In genomic region chr11:98412273-98412796, GRCm38 (mm10) we compare ENCODE assay signal across 8 mouse cellular contexts. TPM values are rescaled to one million over a fixed set of nuclear protein-coding genes. Genes with fewer than 3 reads are reported as not detected.
A peak's percentile ranks its signal among the peaks of the same experiment; 100 is the strongest.
DNase-seq lines count a peak whose midpoint lies in the region; ATAC-seq and TF ChIP-seq lines count a peak whose summit lies in the region.

TSS of gene Erbb2 (plus strand) at chr11:98412470.

- no peak for TF ChIP-seq CTCF in thymus, adult 2 months (IDR thresholded peaks at IDR 0.05; ENCODE audit: borderline replicate concordance, control insufficient read depth, extremely low read depth, insufficient read depth, low read length, poor library complexity)
- no peak for TF ChIP-seq CTCF in embryonic fibroblast, embryonic 13.5 days (IDR thresholded peaks at IDR 0.05; ENCODE audit: borderline replicate concordance, insufficient read depth, low read length)

- peaks cover 20% of the 10 kb centered on the region for H3K27me3 ChIP-seq in thymus, adult 2 months (ENCODE audit: control insufficient read depth, insufficient read depth, low read length)
- H3K27me3 ChIP-seq in heart, embryonic 16.5 days (ENCODE audit: control insufficient read depth, insufficient read depth, low read length), result no peaks in the 10 kb centered on the region
- H3K27me3 ChIP-seq in midbrain, embryonic 10.5 days (ENCODE audit: low read depth, poor library complexity, severe bottlenecking), result peaks cover 64% of the 10 kb centered on the region

- no peak for TF ChIP-seq POLR2A in thymus, adult 2 months (IDR thresholded peaks at IDR 0.05; ENCODE audit: control insufficient read depth, extremely low read depth, insufficient read depth, low read length, poor library complexity)
- peak; percentile 98 for TF ChIP-seq POLR2A in embryonic fibroblast, embryonic 13.5 days (IDR thresholded peaks at IDR 0.05; ENCODE audit: low read depth, low read length)

- H3K4me2 ChIP-seq in heart, embryonic 16.5 days (ENCODE audit: low read depth, low read length), result peak within 1 kb of the TSS; percentile 82

- H3K36me3 ChIP-seq in thymus, adult 2 months (ENCODE audit: control insufficient read depth, insufficient read depth, low read length), result no peaks in the 10 kb centered on the region
- no peaks in the 10 kb centered on the region for H3K36me3 ChIP-seq in heart, embryonic 16.5 days (ENCODE audit: control insufficient read depth, insufficient read depth)
- no peaks in the 10 kb centered on the region for H3K36me3 ChIP-seq in midbrain, embryonic 10.5 days

- H3K9ac ChIP-seq in heart, embryonic 16.5 days (ENCODE audit: low read length), result peak within 1 kb of the TSS; percentile 99

- H3K4me1 ChIP-seq in thymus, adult 2 months (replicated peaks; ENCODE audit: control insufficient read depth, insufficient read depth, low read length), result peaks cover 5% of the 10 kb centered on the region; the same call in 1 of the 2 replicates
- 0 out of 2 replicates have a peak, but pooled peaks cover 6% of the 10 kb centered on the region for H3K4me1 ChIP-seq in embryonic fibroblast, embryonic 13.5 days (ENCODE audit: control insufficient read depth, insufficient read depth, low read length)
- H3K4me1 ChIP-seq in heart, embryonic 16.5 days (ENCODE audit: control insufficient read depth, insufficient read depth, low read length), result peaks cover 59% of the 10 kb centered on the region
- H3K4me1 ChIP-seq in midbrain, embryonic 10.5 days, result peaks cover 54% of the 10 kb centered on the region

- peak within 1 kb of the TSS; percentile 21 for H3K4me3 ChIP-seq in thymus, adult 2 months (ENCODE audit: control insufficient read depth, insufficient read depth, low read length)
- peak within 1 kb of the TSS; percentile 91 for H3K4me3 ChIP-seq in embryonic fibroblast, embryonic 13.5 days (ENCODE audit: insufficient read depth, low read length)
- peak within 1 kb of the TSS; percentile 99 for H3K4me3 ChIP-seq in heart, embryonic 16.5 days (ENCODE audit: low read length)
- peak within 1 kb of the TSS; percentile 96 for H3K4me3 ChIP-seq in midbrain, embryonic 10.5 days

- H3K27ac ChIP-seq in thymus, adult 2 months (ENCODE audit: control insufficient read depth, insufficient read depth, low read length), result no peak within 1 kb of the TSS
- H3K27ac ChIP-seq in embryonic fibroblast, embryonic 13.5 days (ENCODE audit: insufficient read depth, low read length), result peak within 1 kb of the TSS; percentile 63
- H3K27ac ChIP-seq in heart, embryonic 16.5 days (ENCODE audit: low read length), result peak within 1 kb of the TSS; percentile 97
- peak within 1 kb of the TSS; percentile 92 for H3K27ac ChIP-seq in midbrain, embryonic 10.5 days (replicated peaks)

- 2% methylated on average over 47 of the region's 49 CpGs for WGBS in thymus, adult 2 months
- WGBS in heart, embryonic 16.5 days, result under 1% methylated on average over 49 of the region's 49 CpGs
- WGBS in midbrain, embryonic 10.5 days, result under 1% methylated on average over 48 of the region's 49 CpGs

- H3K9me3 ChIP-seq in heart, embryonic 16.5 days (replicated peaks; ENCODE audit: control insufficient read depth, low read length), result no peaks in the 10 kb centered on the region
- no peaks in the 10 kb centered on the region for H3K9me3 ChIP-seq in midbrain, embryonic 10.5 days (replicated peaks)

- peak; percentile 88 for ATAC-seq in heart, embryonic 16.5 days (replicated peaks; ENCODE audit: extremely low read depth, insufficient read depth, low FRiP score)

- DNase-seq in thymus, adult 2 months, result no peak
- no peak for DNase-seq in thymus, postnatal 25 days
- DNase-seq in kidney, postnatal 25 days, result peak; percentile 89 to 95
- peak; percentile 85 for DNase-seq in midbrain, embryonic 10.5 days (ENCODE audit: low spot score)
- DNase-seq in testis, postnatal 14 days (ENCODE audit: low spot score), result peak; percentile 66
- no peak for DNase-seq in layer of hippocampus, postnatal 14 days (ENCODE audit: low spot score in 2 of 2)

RNA-seq across cellular contexts. Expression of gene Erbb2, which starts in this region (rescaled TPM):
- polyA plus RNA-seq in thymus, adult 2 months (2012; rRNA removed), result 6.0 and 6.6 TPM in 2 replicates
- polyA plus RNA-seq in embryonic fibroblast, embryonic 13.5 days (2011; ENCODE audit: insufficient read length, low read depth, missing spikeins), result 15.3 and 17.8 TPM in 2 replicates
- 34.1 and 41.9 TPM in 2 replicates for polyA plus RNA-seq in heart, embryonic 16.5 days (2015; fragmentation: Nextera tagmentation; extraction: Ambion mirVana)
- polyA plus RNA-seq in midbrain, embryonic 10.5 days (2016; fragmentation: Nextera tagmentation; extraction: Ambion mirVana), result 21.8 and 22.4 TPM in 2 replicates
- 1 to 10 TPM; 2.4 to 2.9 TPM for total RNA-seq in layer of hippocampus, postnatal 14 days (2021)

Comparison
In these comparisons a context has a peak if more than half of its experiments do, and no peak if none do; other contexts are left out.
1. DNase-seq: peak in kidney, postnatal 25 days (2 of 2), midbrain, embryonic 10.5 days (single experiment) and testis, postnatal 14 days (single experiment); none in thymus, adult 2 months (single experiment), thymus, postnatal 25 days (single experiment) and layer of hippocampus, postnatal 14 days (0 of 2).
2. H3K4me3 ChIP-seq: peak in every context shown above with its lines; median percentile 99 in heart, embryonic 16.5 days; 96 in midbrain, embryonic 10.5 days; 91 in embryonic fibroblast, embryonic 13.5 days; 21 in thymus, adult 2 months.